Mouse (Mus musculus): ENCODE results near the gene Flcn. TPM values are rescaled to one million over a fixed set of nuclear protein-coding genes. Genes with fewer than 3 reads are reported as not detected.

Flcn gene
- total RNA-seq, 2 experiments from 2014 or later = 33.6 to 38.1 TPM

Other genes starting within 250 kb of the Flcn start
- gene Olfr222, start 233.8 kb downstream of the Flcn start, total RNA-seq (2021) = not detected
- not detected for gene Olfr223, start 216.7 kb downstream of the Flcn start, total RNA-seq (2021)
- gene Mprip, start 148.7 kb downstream of the Flcn start, total RNA-seq (2021) = 100 to 1,000 TPM; 210 to 229 TPM
- gene Pld6, start 22.4 kb downstream of the Flcn start, total RNA-seq (2021) = 1 to 10 TPM in 1 of 2 experiments, under 1 TPM in 1; 0.82 to 1.9 TPM
- gene Nt5m, start 29.4 kb upstream of the Flcn start, total RNA-seq (2021) = 10 to 100 TPM; 27.3 to 27.4 TPM
- gene Cops3, start 29.8 kb upstream of the Flcn start, total RNA-seq (2021) = 10 to 100 TPM; 71.3 to 71.9 TPM
- gene Med9, start 138.2 kb upstream of the Flcn start, total RNA-seq (2021) = 10 to 100 TPM; 24.3 to 24.4 TPM
- 10 to 100 TPM in 1 of 2 experiments, 1 to 10 TPM in 1; 7.3 to 12.4 TPM for gene Rasd1, start 154.9 kb upstream of the Flcn start, total RNA-seq (2021)
- 1 to 10 TPM in 1 of 2 experiments, under 1 TPM in 1; 0.77 to 2.5 TPM for gene Pemt, start 236.5 kb upstream of the Flcn start, total RNA-seq (2021)

Measured in heart, postnatal 10 days (tissue).